Mouse (Mus musculus) B cell, adult 62 days (primary cell): Measurements from ENCODE around the gene Inka2. TPM values are rescaled to one million over a fixed set of nuclear protein-coding genes. Genes with fewer than 3 reads are reported as not detected.

Experiments used
- total RNA-seq: library from RNA; stranded (reverse); gene quantifications from 4 replicates; pipeline ENCODE4 v1.2.4, GENCODE M21; 2023

Gene Inka2
- total RNA-seq = 0.17 TPM in 1 of 4 replicates, not detected in the others

GRCm38 (mm10) chr3:105704031-105705008 is at the start of gene Inka2:
Gene Inka2 (plus strand): TSS chr3:105704599.

GRCm38 (mm10) chr3:105687324-105688060 is 16.9 kb upstream of the Inka2 start, which contains the start of gene Ddx20:
Gene Ddx20 (minus strand): TSS chr3:105687574.

Other genes with a start within 250 kb of the Inka2 start
- 32.4 to 34.6 TPM (median 33.8 TPM) in 4 replicates for gene Ddx20, start 17.0 kb upstream of the Inka2 start, total RNA-seq
- 116 to 147 TPM (median 132 TPM) in 4 replicates for gene Rap1a, start 96.7 kb downstream of the Inka2 start, total RNA-seq
- gene Adora3, start 166.3 kb downstream of the Inka2 start, total RNA-seq = not detected in 4 replicates
- gene Tmigd3, start 166.3 kb downstream of the Inka2 start, total RNA-seq = 0.52 to 0.57 TPM in 2 of 4 replicates, not detected in the others
- gene I830077J02Rik, start 228.1 kb downstream of the Inka2 start, total RNA-seq = 22.2 to 23.8 TPM (median 22.8 TPM) in 4 replicates